Mouse (Mus musculus): ENCODE measurements around the gene Rpap3. TPM values are rescaled to one million over a fixed set of nuclear protein-coding genes. Genes with fewer than 3 reads are reported as not detected.
"Not testable (repeated sequence)": the region's sequence is repeated elsewhere in the genome, so short reads cannot be mapped to it uniquely, and the experiment has no call there.

The Rpap3 gene
- total RNA-seq, 1 experiment from 2014 or later: 22.7 TPM

- ATAC-seq (ENCODE audit: extremely low read depth, insufficient number of reproducible peaks, low FRiP score, poor library complexity, severe bottlenecking): no peak
Observed at GRCm38 (mm10) chr15:97715734-97716133, 10.1 kb upstream of the Rpap3 start.

DNA sequence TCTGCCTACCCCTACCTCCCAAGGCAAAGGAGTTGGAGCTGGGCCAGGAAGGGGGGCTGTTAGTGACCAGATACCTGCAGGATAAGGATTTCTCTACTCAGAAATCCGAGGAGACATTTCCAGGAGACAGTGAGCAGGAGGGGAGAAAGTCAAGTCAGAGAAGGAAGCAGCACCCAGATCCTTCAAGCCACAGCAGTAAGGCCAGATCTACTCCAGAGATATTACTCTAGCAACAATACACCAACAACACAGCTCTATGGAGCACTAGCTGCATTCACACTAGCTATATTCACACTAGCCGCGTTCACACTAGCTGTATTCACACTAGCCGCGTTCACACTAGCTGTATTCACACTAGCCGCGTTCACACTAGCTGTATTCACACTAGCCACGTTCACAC is 9.5 kb upstream of the Rpap3 start:
- ATAC-seq (ENCODE audit: extremely low read depth, insufficient number of reproducible peaks, low FRiP score, poor library complexity, severe bottlenecking): no peak

GRCm38 (mm10) chr15:97712546-97712945 is 6.9 kb upstream of the Rpap3 start:
- ATAC-seq (ENCODE audit: extremely low read depth, insufficient number of reproducible peaks, low FRiP score, poor library complexity, severe bottlenecking): no peak

DNA sequence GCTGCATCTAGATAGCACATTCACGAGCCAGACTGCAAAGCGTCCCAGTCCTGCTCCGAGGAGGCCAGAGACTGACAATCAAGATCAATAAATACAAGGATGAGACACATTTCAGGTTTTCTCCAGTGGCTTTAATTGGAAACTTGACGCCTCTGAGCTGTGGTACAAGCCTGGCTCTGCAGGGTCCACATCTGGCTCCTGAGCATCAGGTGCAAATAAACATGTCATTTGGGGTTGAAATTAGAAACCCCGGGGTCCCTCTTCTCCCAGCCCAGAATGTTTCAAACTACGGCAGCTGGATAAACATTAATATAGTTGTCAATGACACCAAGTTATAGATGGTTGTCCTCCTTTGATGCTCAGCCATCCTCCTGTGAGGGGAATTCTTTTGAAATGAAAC is 5.3 kb upstream of the Rpap3 start:
- no peak for ATAC-seq (ENCODE audit: extremely low read depth, insufficient number of reproducible peaks, low FRiP score, poor library complexity, severe bottlenecking)

DNA sequence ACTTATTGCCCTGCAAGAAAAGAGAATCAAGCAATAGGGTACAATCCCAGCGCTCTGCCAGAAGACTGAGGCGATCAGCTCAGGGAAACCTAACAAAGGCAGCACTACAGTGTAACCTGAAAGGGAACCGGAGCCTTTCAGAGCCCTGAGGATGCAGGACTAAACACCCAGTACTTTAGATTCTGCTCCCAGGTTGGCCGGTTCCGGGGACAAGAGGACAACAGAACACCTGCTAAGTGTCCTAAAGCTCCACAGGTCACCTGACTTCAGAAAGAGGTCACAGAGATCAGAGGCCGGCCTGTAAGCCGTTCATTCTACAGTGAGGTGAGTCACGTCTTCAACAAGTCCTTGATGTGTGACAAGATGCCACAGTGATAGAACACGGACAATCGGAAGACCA is 9.0 kb downstream of the Rpap3 start:
- ATAC-seq (ENCODE audit: extremely low read depth, insufficient number of reproducible peaks, low FRiP score, poor library complexity, severe bottlenecking): no peak

DNA sequence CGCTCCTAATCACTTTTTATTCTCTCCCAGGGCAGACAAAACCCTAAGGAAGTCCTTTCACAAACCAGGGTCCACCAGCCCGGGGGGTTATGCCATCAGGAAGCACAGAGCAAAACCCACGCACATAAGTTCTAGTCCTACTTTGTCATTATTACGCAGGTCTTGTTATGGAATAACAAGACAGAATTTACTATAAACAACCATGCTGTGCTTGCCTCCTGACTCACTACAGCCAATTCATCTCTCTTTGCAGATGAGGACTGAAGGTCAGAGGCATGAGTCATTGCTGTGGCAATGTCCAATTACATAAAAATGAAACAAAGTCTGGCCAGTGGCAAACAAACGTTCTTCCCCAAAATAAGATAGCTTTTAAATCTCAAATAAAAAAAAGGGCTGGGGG is 12.2 kb downstream of the Rpap3 start:
- ATAC-seq (ENCODE audit: extremely low read depth, insufficient number of reproducible peaks, low FRiP score, poor library complexity, severe bottlenecking): no peak

- ATAC-seq (ENCODE audit: extremely low read depth, insufficient number of reproducible peaks, low FRiP score, poor library complexity, severe bottlenecking): no peak
Observed at GRCm38 (mm10) chr15:97684118-97684517, 21.5 kb downstream of the Rpap3 start.

DNA sequence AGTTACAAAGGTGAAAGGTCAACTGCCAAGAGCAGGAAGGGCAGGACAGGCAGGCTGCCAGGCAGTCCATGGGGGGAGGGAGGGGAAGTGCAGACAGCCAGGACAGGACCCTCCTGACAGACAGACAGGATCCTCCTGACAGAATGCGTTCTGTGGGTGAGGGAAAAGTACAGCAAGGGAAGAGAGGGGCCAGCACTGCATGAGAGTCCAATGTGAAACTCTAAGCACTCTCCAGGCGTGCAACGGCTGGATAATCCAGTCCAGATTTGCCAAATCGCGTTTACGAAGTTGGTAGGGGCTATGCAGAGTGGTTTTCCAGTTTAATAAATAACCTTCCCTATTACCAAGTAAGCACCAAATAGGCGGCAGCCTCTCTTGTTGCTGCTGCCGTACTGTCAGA is 23.6 kb downstream of the Rpap3 start:
- ATAC-seq (ENCODE audit: extremely low read depth, insufficient number of reproducible peaks, low FRiP score, poor library complexity, severe bottlenecking): no peak

DNA sequence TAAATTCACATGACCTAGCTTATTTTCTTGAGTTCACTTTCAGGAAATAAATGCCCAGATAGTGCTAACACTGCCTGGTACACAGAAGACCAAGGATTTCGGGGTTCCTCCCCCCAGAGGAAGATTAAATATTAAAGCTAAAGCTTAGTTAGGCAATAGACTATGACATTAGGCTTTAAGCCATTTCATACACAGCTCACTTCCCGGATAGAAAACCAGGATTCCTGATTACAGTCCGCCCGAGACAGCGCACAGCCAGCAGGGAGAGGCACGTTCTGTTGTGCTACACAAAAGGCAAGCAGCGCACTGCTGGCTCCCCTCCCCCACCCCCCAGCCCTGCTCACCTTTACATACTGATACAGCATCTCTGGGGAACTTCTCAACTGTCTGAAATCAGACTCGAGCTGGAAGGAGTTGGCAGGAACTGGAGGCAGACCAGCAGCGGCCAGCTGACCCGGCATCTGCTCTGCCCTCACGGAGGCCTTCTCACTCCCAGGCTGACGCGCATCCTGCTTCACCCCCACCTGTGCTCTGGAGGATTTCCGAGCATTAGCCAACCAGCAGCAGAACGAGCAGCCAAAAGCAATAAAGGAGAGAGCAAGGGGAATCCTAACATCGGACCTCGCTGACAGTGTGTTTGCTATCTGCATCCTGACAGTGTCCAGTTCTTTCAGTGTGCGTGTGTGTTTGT is 25.5 kb downstream of the Rpap3 start:
- ATAC-seq (ENCODE audit: extremely low read depth, insufficient number of reproducible peaks, low FRiP score, poor library complexity, severe bottlenecking): no peak

GRCm38 (mm10) chr15:97677341-97677740 is 28.3 kb downstream of the Rpap3 start:
- no peak for ATAC-seq (ENCODE audit: extremely low read depth, insufficient number of reproducible peaks, low FRiP score, poor library complexity, severe bottlenecking)

DNA sequence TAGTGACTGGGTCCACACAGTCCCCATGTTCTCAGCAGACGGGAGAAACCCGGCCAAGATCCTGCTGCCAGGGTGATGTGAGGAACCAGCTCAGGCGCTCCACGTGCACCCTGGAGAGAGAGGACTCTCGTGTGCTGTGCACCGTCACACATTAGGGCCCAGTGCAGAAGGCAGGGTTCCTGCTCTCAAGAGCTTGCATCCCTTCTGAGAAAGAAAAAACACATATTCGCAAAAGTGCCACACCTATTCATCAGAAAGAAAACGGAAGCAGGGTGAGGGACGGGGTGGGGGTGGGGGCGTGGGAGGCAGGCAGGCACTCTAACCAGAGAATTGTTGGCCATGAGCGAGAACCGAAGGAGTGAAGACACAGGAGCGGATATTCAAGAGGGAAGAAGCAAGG is 29.7 kb downstream of the Rpap3 start:
- no peak for ATAC-seq (ENCODE audit: extremely low read depth, insufficient number of reproducible peaks, low FRiP score, poor library complexity, severe bottlenecking)

DNA sequence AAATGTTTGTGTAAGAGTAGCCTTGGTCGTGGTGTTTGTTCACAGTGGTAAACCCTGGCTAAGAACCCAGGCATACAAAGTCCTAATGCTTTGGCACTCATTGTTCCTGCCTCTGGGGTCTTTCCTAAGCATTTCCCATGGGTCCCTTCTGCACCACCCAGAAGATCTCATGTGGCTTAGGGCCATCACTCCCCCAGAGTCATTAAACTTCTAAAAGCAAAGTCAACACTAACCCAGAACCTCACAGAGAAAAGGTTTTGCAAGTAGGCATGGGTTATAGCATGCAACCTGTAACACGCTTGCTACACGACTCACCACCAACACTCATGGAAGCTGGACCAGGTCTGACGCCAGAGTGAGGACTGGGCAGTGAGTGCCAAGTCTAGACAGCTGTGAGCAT is 31.2 kb downstream of the Rpap3 start:
- no peak for ATAC-seq (ENCODE audit: extremely low read depth, insufficient number of reproducible peaks, low FRiP score, poor library complexity, severe bottlenecking)

GRCm38 (mm10) chr15:97673256-97674000 is 32.2 kb downstream of the Rpap3 start:
- no peak for ATAC-seq (ENCODE audit: extremely low read depth, insufficient number of reproducible peaks, low FRiP score, poor library complexity, severe bottlenecking)

- ATAC-seq (ENCODE audit: extremely low read depth, insufficient number of reproducible peaks, low FRiP score, poor library complexity, severe bottlenecking): no peak
Observed at GRCm38 (mm10) chr15:97672211-97672765, 33.3 kb downstream of the Rpap3 start.

DNA sequence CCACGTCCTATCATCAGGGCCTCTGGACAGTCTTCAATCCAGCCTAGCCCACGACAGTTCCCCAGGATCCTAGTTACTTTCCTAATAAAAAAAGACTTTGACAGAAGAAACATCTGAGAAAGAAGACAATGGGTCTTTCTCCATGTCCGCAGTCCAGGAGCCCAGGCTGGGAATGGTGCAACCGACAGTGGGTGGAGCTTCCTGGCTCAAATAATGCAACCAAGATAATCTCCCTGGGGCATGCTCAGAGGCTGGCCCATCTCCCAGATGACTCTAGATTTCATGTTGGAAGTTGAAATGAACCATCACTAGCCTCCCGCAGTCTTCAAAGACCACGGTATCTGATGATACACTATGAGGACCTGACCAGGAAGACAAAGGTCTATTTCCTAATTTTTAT is 35.1 kb downstream of the Rpap3 start:
- ATAC-seq (ENCODE audit: extremely low read depth, insufficient number of reproducible peaks, low FRiP score, poor library complexity, severe bottlenecking): no peak

- ATAC-seq (ENCODE audit: extremely low read depth, insufficient number of reproducible peaks, low FRiP score, poor library complexity, severe bottlenecking): not testable (repeated sequence)
Observed at GRCm38 (mm10) chr15:97668158-97668877, 37.3 kb downstream of the Rpap3 start.

DNA sequence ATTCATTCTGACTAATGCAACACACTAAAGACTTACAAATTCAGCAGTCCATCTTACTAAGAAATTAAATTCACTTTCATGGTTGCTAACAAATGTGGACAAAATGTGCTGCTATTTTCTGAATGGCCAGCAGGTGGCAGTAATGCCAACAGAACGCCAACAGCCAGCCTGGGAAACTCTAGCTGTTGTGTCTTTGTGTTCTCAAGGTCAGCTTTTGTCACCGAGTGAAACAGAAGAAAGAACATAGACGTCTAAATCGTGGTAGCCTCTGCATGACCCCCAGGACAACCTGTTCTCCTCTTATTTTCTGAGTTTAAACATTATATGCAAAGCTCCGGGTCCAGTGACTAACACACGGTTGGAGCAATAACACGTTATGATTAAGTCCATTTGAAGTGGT is 38.2 kb downstream of the Rpap3 start:
- peak; percentile 40 for ATAC-seq (ENCODE audit: extremely low read depth, insufficient number of reproducible peaks, low FRiP score, poor library complexity, severe bottlenecking)

GRCm38 (mm10) chr15:97666457-97666770 is 39.2 kb downstream of the Rpap3 start:
- ATAC-seq (ENCODE audit: extremely low read depth, insufficient number of reproducible peaks, low FRiP score, poor library complexity, severe bottlenecking): no peak

GRCm38 (mm10) chr15:97665770-97666456 is 39.7 kb downstream of the Rpap3 start:
- ATAC-seq (ENCODE audit: extremely low read depth, insufficient number of reproducible peaks, low FRiP score, poor library complexity, severe bottlenecking): no peak

Data from neutrophil, adult 5-6 weeks (primary cell).